Mouse (Mus musculus) olfactory bulb, adult 2 months (tissue): ENCODE data around the gene Srp68.

ENCODE experiments used
- CTCF ChIP-seq: fragments of 200-500 bp; IDR thresholded peaks from 2 replicates; pipeline ENCODE4 v1.5.1; 2012; ENCODE audit warnings: low read depth, mild to moderate bottlenecking, low read length, moderate library complexity; ENCODE audit not compliant: insufficient read depth
- POLR2A ChIP-seq: fragments of 200-500 bp; IDR thresholded peaks from 2 replicates; pipeline ENCODE4 v1.6.1; 2012; ENCODE audit warnings: mild to moderate bottlenecking, low read depth, low read length, moderate library complexity; ENCODE audit not compliant: insufficient read depth

- TF ChIP-seq CTCF: no peak
- no peak for TF ChIP-seq POLR2A
Observed at GRCm38 (mm10) chr11:116254627-116255026, 19.4 kb downstream of the Srp68 start.
